ENCODE assay signal across 25 mouse cellular contexts in the genomic region with DNA sequence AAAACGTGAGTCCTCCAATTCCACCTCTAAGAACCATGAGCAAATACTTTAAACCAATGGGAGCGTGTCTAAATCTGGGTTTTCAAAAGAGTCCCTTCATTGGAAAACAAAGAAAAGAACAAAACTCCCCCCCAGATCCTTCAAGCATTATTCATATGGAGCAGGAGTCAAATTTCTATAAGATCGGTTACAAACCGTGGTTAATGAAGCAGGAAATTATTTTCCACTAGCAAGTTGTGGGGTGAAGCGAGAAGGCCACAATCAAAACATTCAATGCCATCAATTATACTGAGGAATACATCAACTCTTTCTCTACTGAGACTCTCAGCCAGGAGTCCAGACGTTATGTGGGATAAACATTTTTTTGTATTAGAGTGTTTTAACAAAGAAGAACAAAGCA.
DNase-seq lines count a peak whose midpoint lies in the region; ATAC-seq lines count a peak whose summit lies in the region.
"Had no signal": no experiment of that assay in that cellular context is flagged by ENCODE, and none has a peak within 500 bp of the region (broad histone marks: within the 10 kb centered on the region; RNA-seq: fewer than 3 reads in every experiment).

No protein-coding gene starts in this region.

- H3K27me3 ChIP-seq in forebrain, embryonic 14.5 days (replicated peaks; ENCODE audit: control insufficient read depth, insufficient read depth, low read length), result no peaks in the 10 kb centered on the region
- 0 out of 2 replicates have a peak, but pooled peaks cover 6% of the 10 kb centered on the region for H3K27me3 ChIP-seq in forebrain, embryonic 10.5 days (ENCODE audit: poor library complexity, severe bottlenecking)
- no peaks in the 10 kb centered on the region for H3K27me3 ChIP-seq in kidney, embryonic 15.5 days
- H3K27me3 ChIP-seq: heart, embryonic 12.5 days; limb, embryonic 12.5 days; Patski; stomach, embryonic 15.5 days had no signal

- no peak overlapping the region for H3K4me2 ChIP-seq in forebrain, embryonic 14.5 days (ENCODE audit: low read length)
- H3K4me2 ChIP-seq in kidney, embryonic 15.5 days, result no peak overlapping the region
- H3K4me2 ChIP-seq: heart, embryonic 12.5 days; limb, embryonic 12.5 days; liver, embryonic 11.5 days; stomach, embryonic 15.5 days had no signal

- peak; percentile 29; the same call in 1 of the 2 replicates for ATAC-seq in forebrain, embryonic 14.5 days
- ATAC-seq in kidney, embryonic 15.5 days (replicated peaks; ENCODE audit: low FRiP score), result peak; percentile 37; the same call in 1 of the 2 replicates
- ATAC-seq: forebrain, embryonic 16.5 days; intestine, postnatal 0 days; liver, postnatal 0 days; lung, postnatal 0 days; Patski had no signal

- no peak overlapping the region for H3K27ac ChIP-seq in forebrain, embryonic 14.5 days (ENCODE audit: low read depth, low read length)
- H3K27ac ChIP-seq in forebrain, embryonic 10.5 days, result no peak overlapping the region
- H3K27ac ChIP-seq in kidney, embryonic 15.5 days, result peak overlapping the region; percentile 89
- H3K27ac ChIP-seq: midbrain, embryonic 10.5 days; stomach, embryonic 15.5 days had no signal

- peak; percentile 22 for DNase-seq in forebrain, embryonic 14.5 days (ENCODE audit: low spot score)
- no peak for DNase-seq in forebrain, embryonic 10.5 days (ENCODE audit: extremely low spot score, low spot score)
- DNase-seq in kidney, postnatal 10 days, result no peak
- DNase-seq in embryo, embryonic 11 days, result peak; percentile 22
- peak; percentile 69 for DNase-seq in retina, postnatal 1 day
- DNase-seq in right cerebral cortex, postnatal 4 days, result no peak
- DNase-seq: cerebellum, adult 11-12 months; cerebellum, postnatal 14 days; gastrocnemius, postnatal 25 days; heart, adult 18-20 months; heart, postnatal 10 days; kidney, postnatal 4 days; liver, postnatal 0 days; thymus, postnatal 25 days had no signal

- no peaks in the 10 kb centered on the region for H3K9me3 ChIP-seq in forebrain, embryonic 14.5 days (replicated peaks; ENCODE audit: control insufficient read depth, low read length)
- H3K9me3 ChIP-seq in forebrain, embryonic 10.5 days, result peaks cover 6% of the 10 kb centered on the region; the same call in 1 of the 2 replicates
- no peaks in the 10 kb centered on the region for H3K9me3 ChIP-seq in kidney, embryonic 15.5 days (replicated peaks)
- H3K9me3 ChIP-seq: heart, embryonic 12.5 days; limb, embryonic 12.5 days; midbrain, embryonic 10.5 days; stomach, embryonic 15.5 days had no signal

- H3K9ac ChIP-seq in forebrain, embryonic 14.5 days (ENCODE audit: low read length), result no peak overlapping the region
- no peak overlapping the region for H3K9ac ChIP-seq in kidney, embryonic 15.5 days
- H3K9ac ChIP-seq: heart, embryonic 12.5 days; limb, embryonic 12.5 days; liver, postnatal 0 days; stomach, embryonic 15.5 days had no signal

- no peaks in the 10 kb centered on the region for H3K36me3 ChIP-seq in forebrain, embryonic 14.5 days (ENCODE audit: control insufficient read depth, insufficient read depth, low read length)
- H3K36me3 ChIP-seq in forebrain, embryonic 10.5 days (replicated peaks), result no peaks in the 10 kb centered on the region
- H3K36me3 ChIP-seq in kidney, embryonic 15.5 days, result no peaks in the 10 kb centered on the region
- H3K36me3 ChIP-seq: heart, embryonic 12.5 days; limb, embryonic 12.5 days; midbrain, embryonic 10.5 days; stomach, embryonic 15.5 days had no signal

- 4% methylated on average over 6 of the region's 6 CpGs for WGBS in forebrain, embryonic 14.5 days
- 24% methylated on average over 6 of the region's 6 CpGs for WGBS in forebrain, embryonic 10.5 days
- WGBS in kidney, embryonic 15.5 days, result 15% methylated on average over 6 of the region's 6 CpGs

- peaks cover 4% of the 10 kb centered on the region for H3K4me1 ChIP-seq in forebrain, embryonic 14.5 days (ENCODE audit: control insufficient read depth, insufficient read depth, low read length)
- H3K4me1 ChIP-seq in forebrain, embryonic 10.5 days, result peaks cover 41% of the 10 kb centered on the region
- H3K4me1 ChIP-seq in kidney, embryonic 15.5 days, result peaks cover 39% of the 10 kb centered on the region
- H3K4me1 ChIP-seq: heart, embryonic 12.5 days; stomach, embryonic 15.5 days had no signal

- H3K4me3 ChIP-seq in forebrain, embryonic 14.5 days (ENCODE audit: low read depth, low read length), result no peak overlapping the region
- H3K4me3 ChIP-seq in forebrain, embryonic 10.5 days, result no peak overlapping the region
- no peak overlapping the region for H3K4me3 ChIP-seq in kidney, embryonic 15.5 days (replicated peaks)
- H3K4me3 ChIP-seq: erythroblast, embryonic 14.5 days; heart, embryonic 12.5 days; limb, embryonic 12.5 days; midbrain, embryonic 10.5 days; stomach, embryonic 15.5 days had no signal

Comparison
In these comparisons a context has a peak if more than half of its experiments do, and no peak if none do; other contexts are left out.
1. DNase-seq: peak in forebrain, embryonic 14.5 days (single experiment), embryo, embryonic 11 days (single experiment) and retina, postnatal 1 day (single experiment); none in forebrain, embryonic 10.5 days (single experiment), kidney, postnatal 10 days (single experiment) and right cerebral cortex, postnatal 4 days (single experiment).